Mouse (Mus musculus) limb, embryonic 11.5 days (tissue): ENCODE data around the gene Mgat2. TPM values are rescaled to one million over a fixed set of nuclear protein-coding genes. Genes with fewer than 3 reads are reported as not detected.

Experiments
- microRNA-seq: library from miRNA; unstranded; fragments of <30 nt; microRNA quantifications from one replicate; pipeline ENCODE4, GENCODE M21; 2016
- polyA plus RNA-seq: library from polyadenylated mRNA; unstranded; fragments of >200 nt; fragmentation: Nextera tagmentation; extraction: Ambion mirVana; gene quantifications from 2 replicates; pipeline ENCODE4 v1.2.1, GENCODE M21; 2014

Gene Mgat2
- polyA plus RNA-seq, 1 experiment from 2014 or later = 32.3 TPM

Small RNA genes within 50 kb of the gene (microRNA-seq; reads per million reads assigned to microRNA genes)
- gene Gm47287 (not detected), gene Gm47295 (not detected)

Other genes with a start within 250 kb of the Mgat2 start
- 1,587 and 1,677 TPM in 2 replicates for gene Rps29, start 25.0 kb upstream of the Mgat2 start, polyA plus RNA-seq
- 30.1 and 30.9 TPM in 2 replicates for gene Lrr1, start 15.3 kb upstream of the Mgat2 start, polyA plus RNA-seq
- gene Rpl36al, start 74 bp upstream of the Mgat2 start, polyA plus RNA-seq = 561 and 598 TPM in 2 replicates
- gene Gm49383, start 12.9 kb downstream of the Mgat2 start, polyA plus RNA-seq = 41.6 and 45.6 TPM in 2 replicates
- gene Dnaaf2, start 14.3 kb downstream of the Mgat2 start, polyA plus RNA-seq = 15.0 and 16.2 TPM in 2 replicates
- gene Gm49384, start 20.1 kb downstream of the Mgat2 start, polyA plus RNA-seq = 41.3 and 43.5 TPM in 2 replicates
- gene Pole2, start 44.0 kb downstream of the Mgat2 start, polyA plus RNA-seq = 32.7 and 38.4 TPM in 2 replicates
- 1.7 and 4.7 TPM in 2 replicates for gene Klhdc1, start 57.0 kb downstream of the Mgat2 start, polyA plus RNA-seq
- gene Klhdc2, start 112.5 kb downstream of the Mgat2 start, polyA plus RNA-seq = 200 and 207 TPM in 2 replicates
- 87.8 and 91.8 TPM in 2 replicates for gene Nemf, start 173.0 kb downstream of the Mgat2 start, polyA plus RNA-seq
- 51.6 and 54.5 TPM in 2 replicates for gene Arf6, start 188.0 kb downstream of the Mgat2 start, polyA plus RNA-seq
- gene Gm9887, start 188.3 kb downstream of the Mgat2 start, polyA plus RNA-seq = 1.0 and 1.4 TPM in 2 replicates